Mouse (Mus musculus): ENCODE data around the gene Eif3b. TPM values are rescaled to one million over a fixed set of nuclear protein-coding genes. Genes with fewer than 3 reads are reported as not detected.

The Eif3b gene
- 119 and 151 TPM in 2 replicates for polyA plus RNA-seq (2012)

GRCm38 (mm10) chr5:140418489-140419441 lies at the start of gene Eif3b:
Eif3b (plus strand) TSS chr5:140419328.

GRCm38 (mm10) chr5:140388588-140389576 lies 30.2 kb upstream of the Eif3b start, which contains the start of gene Snx8:
Snx8 (minus strand) TSS chr5:140389262.

GRCm38 (mm10) chr5:140445345-140445744 lies 26.2 kb downstream of the Eif3b start, which contains the start of gene Gm4869:
Gm4869 (plus strand) TSS chr5:140445645.

Other genes starting within 250 kb of the Eif3b start
- 23.2 and 33.5 TPM in 2 replicates for gene Mad1l1, start 97.8 kb upstream of the Eif3b start, polyA plus RNA-seq (2012)
- 17.5 and 23.1 TPM in 2 replicates for gene Nudt1, start 97.7 kb upstream of the Eif3b start, polyA plus RNA-seq (2012)
- 6.5 and 8.3 TPM in 2 replicates for gene Mrm2, start 87.4 kb upstream of the Eif3b start, polyA plus RNA-seq (2012)
- gene Snx8, start 30.1 kb upstream of the Eif3b start, polyA plus RNA-seq (2012), result 13.8 and 19.4 TPM in 2 replicates
- gene Gm4869, start 26.3 kb downstream of the Eif3b start, polyA plus RNA-seq (2012), result 0.03 and 0.10 TPM in 2 replicates
- gene Chst12, start 86.2 kb downstream of the Eif3b start, polyA plus RNA-seq (2012), result 116 and 179 TPM in 2 replicates
- gene Grifin, start 145.7 kb downstream of the Eif3b start, polyA plus RNA-seq (2012), result 0.24 TPM in 1 of 2 replicates, not detected in the other
- gene Lfng, start 188.0 kb downstream of the Eif3b start, polyA plus RNA-seq (2012), result 40.9 and 43.6 TPM in 2 replicates
- gene Ttyh3, start 229.7 kb downstream of the Eif3b start, polyA plus RNA-seq (2012), result 267 and 297 TPM in 2 replicates